Mouse (Mus musculus): ENCODE measurements around the gene 2010109A12Rik.

2010109A12Rik gene

GRCm38 (mm10) chr5:93206109-93207005 lies at the start of gene 2010109A12Rik, which contains the start of gene Ccni:
Gene 2010109A12Rik, plus strand, starts transcription at chr5:93206518.
Gene Ccni, minus strand, starts transcription at chr5:93206495.
- in situ Hi-C loops (cut with MboI, MseI), result loop anchor here (5.0 kb wide), 1 partner anchor 61 kb away; the partner anchor contains the start of gene Ccng2

GRCm38 (mm10) chr5:93163541-93163940 lies 42.8 kb upstream of the 2010109A12Rik start:
- in situ Hi-C loops (cut with MboI, MseI), result loop anchor here (5.0 kb wide), 1 partner anchor 66 kb away; no protein-coding TSS in a partner anchor

GRCm38 (mm10) chr5:93167919-93168516 lies 38.3 kb upstream of the 2010109A12Rik start:
- in situ Hi-C loops (cut with MboI, MseI), result no loop called here

- in situ Hi-C loops (cut with MboI, MseI), result no loop called here
Measured at GRCm38 (mm10) chr5:93168654-93169053, 37.7 kb upstream of the 2010109A12Rik start.

- in situ Hi-C loops (cut with MboI, MseI), result no loop called here
Measured at GRCm38 (mm10) chr5:93171420-93171819, 34.9 kb upstream of the 2010109A12Rik start.

GRCm38 (mm10) chr5:93172536-93172935 lies 33.8 kb upstream of the 2010109A12Rik start:
- in situ Hi-C loops (cut with MboI, MseI), result no loop called here

GRCm38 (mm10) chr5:93174675-93175074 lies 31.6 kb upstream of the 2010109A12Rik start:
- in situ Hi-C loops (cut with MboI, MseI), result no loop called here

GRCm38 (mm10) chr5:93178616-93179015 lies 27.7 kb upstream of the 2010109A12Rik start:
- in situ Hi-C loops (cut with MboI, MseI), result no loop called here

GRCm38 (mm10) chr5:93180252-93180651 lies 26.1 kb upstream of the 2010109A12Rik start:
- in situ Hi-C loops (cut with MboI, MseI), result no loop called here

- in situ Hi-C loops (cut with MboI, MseI), result no loop called here
Measured at GRCm38 (mm10) chr5:93183311-93183710, 23.0 kb upstream of the 2010109A12Rik start.

- in situ Hi-C loops (cut with MboI, MseI), result no loop called here
Measured at GRCm38 (mm10) chr5:93184548-93184947, 21.8 kb upstream of the 2010109A12Rik start.

GRCm38 (mm10) chr5:93189607-93190006 lies 16.7 kb upstream of the 2010109A12Rik start:
- in situ Hi-C loops (cut with MboI, MseI), result loop anchor here (10.0 kb wide), 1 partner anchor 1225 kb away; the partner anchor contains the start of gene Rchy1

GRCm38 (mm10) chr5:93190428-93190827 lies 15.9 kb upstream of the 2010109A12Rik start:
- in situ Hi-C loops (cut with MboI, MseI), result loop anchor here (10.0 kb wide), 1 partner anchor 1226 kb away; the partner anchor contains the start of gene Rchy1

- in situ Hi-C loops (cut with MboI, MseI), result loop anchor here (10.0 kb wide), 1 partner anchor 1233 kb away; the partner anchor contains the start of gene Rchy1
Measured at GRCm38 (mm10) chr5:93198232-93198631, 8.1 kb upstream of the 2010109A12Rik start.

- in situ Hi-C loops (cut with MboI, MseI), result no loop called here
Measured at GRCm38 (mm10) chr5:93201181-93201580, 5.1 kb upstream of the 2010109A12Rik start.

GRCm38 (mm10) chr5:93205371-93206108 lies 778 bp upstream of the 2010109A12Rik start:
- in situ Hi-C loops (cut with MboI, MseI), result loop anchor here (5.0 kb wide), 1 partner anchor 62 kb away; the partner anchor contains the start of gene Ccng2

GRCm38 (mm10) chr5:93207006-93207348 lies 659 bp downstream of the 2010109A12Rik start:
- in situ Hi-C loops (cut with MboI, MseI), result loop anchor here (5.0 kb wide), 1 partner anchor 60 kb away; the partner anchor contains the start of gene Ccng2

- in situ Hi-C loops (cut with MboI, MseI), result loop anchor here (5.0 kb wide), 1 partner anchor 60 kb away; the partner anchor contains the start of gene Ccng2
Measured at GRCm38 (mm10) chr5:93207555-93207954, 1.2 kb downstream of the 2010109A12Rik start.

- in situ Hi-C loops (cut with MboI, MseI), result no loop called here
Measured at GRCm38 (mm10) chr5:93218375-93218774, 12.1 kb downstream of the 2010109A12Rik start.

GRCm38 (mm10) chr5:93221661-93222060 lies 15.3 kb downstream of the 2010109A12Rik start:
- in situ Hi-C loops (cut with MboI, MseI), result no loop called here

GRCm38 (mm10) chr5:93224549-93224948 lies 18.2 kb downstream of the 2010109A12Rik start:
- in situ Hi-C loops (cut with MboI, MseI), result no loop called here

Data from T-helper 2 cell (primary cell).